Mouse (Mus musculus): Measurements from ENCODE around the gene Lysmd1.
"Not testable (repeated sequence)": the region's sequence is repeated elsewhere in the genome, so short reads cannot be mapped to it uniquely, and the experiment has no call there.

Gene Lysmd1

DNA sequence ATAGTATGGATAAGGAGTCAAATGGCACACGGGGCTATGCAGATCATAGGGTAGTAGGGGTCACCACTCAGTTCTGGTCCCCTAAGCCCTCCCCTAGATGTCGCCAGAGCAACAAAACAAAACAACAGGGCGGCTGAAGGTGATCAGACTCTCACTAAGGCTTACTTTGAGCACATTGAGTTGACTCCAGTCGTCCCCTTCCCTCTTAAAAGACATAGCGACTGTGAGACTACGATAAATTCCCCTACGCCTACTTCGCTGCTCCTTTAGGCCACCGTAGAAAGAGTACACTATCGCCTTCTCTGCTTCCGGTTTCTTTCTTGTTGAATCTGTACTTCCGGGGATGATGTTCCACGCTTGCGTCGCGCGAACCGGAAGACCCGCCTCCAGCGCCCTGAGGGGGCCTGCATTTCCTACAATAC, at the start of gene Lysmd1, which contains the start of gene Scnm1:
TSS of gene Lysmd1 (plus strand) at position 409 of the 422 bp plus-strand sequence.
TSS of gene Scnm1 (minus strand) at position 332 of the 422 bp plus-strand sequence.
- DNase-seq (ENCODE audit: low spot score in 2 of 2), result peak; percentile 73 to 83

DNA sequence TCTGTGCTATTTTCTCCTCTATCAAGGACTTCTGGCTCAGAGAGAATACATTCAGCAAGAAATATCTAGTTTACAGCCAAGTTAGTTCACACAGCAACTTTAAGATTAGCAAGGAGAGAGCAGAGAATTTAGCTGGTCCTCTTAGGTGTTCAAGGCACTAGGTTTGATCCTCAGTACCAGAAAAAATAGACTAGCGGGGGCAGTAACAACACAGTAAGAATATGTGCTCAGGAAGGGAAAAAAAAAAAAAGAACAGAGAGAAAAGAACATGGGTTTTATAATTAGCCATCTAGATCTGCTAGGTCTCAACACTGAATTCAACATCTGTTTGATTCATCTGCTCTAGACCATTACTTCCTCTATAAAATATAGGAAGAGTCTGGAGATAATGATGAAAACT, 45.8 kb upstream of the Lysmd1 start:
- DNase-seq (ENCODE audit: low spot score in 2 of 2), result no peak

DNA sequence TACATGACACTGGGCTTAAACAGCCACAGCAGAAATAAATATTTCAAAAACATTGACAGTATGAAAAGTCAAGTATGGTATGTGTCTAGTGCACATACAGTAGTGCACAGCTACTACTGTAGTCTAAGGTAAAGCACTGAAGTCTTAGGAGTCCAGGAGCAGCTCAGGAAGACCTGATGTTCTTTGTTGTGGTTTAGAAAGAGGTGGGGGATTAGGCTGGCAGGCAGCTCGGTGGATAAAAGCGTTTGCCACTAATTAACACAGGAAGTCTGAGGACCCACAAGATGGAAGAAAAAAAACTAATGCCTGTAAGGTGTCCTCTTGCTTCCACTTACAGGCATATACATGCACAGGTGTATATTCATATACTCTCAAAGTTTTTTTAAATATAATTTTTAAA, 33.0 kb upstream of the Lysmd1 start:
- no peak for DNase-seq (ENCODE audit: low spot score in 2 of 2)

DNA sequence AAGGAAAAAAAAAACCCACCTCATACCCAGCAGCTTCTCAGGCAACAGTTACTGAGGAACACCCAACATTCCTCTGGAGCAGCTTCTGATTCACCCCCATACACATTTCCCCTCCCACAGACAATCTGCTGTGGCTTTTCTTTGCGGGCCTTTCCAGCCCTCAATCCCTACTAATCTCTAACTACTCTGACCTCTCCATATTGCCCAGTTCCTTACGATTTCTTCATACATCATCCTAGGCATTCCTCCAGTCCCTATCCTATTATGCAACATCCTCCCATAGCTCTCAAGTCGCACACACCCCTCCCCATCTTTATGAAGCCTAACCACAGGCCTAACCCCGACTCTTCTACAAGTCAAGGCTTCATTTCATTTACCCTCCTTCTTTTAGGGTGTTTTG, 28.8 kb upstream of the Lysmd1 start:
- no peak for DNase-seq (ENCODE audit: low spot score in 2 of 2)

DNA sequence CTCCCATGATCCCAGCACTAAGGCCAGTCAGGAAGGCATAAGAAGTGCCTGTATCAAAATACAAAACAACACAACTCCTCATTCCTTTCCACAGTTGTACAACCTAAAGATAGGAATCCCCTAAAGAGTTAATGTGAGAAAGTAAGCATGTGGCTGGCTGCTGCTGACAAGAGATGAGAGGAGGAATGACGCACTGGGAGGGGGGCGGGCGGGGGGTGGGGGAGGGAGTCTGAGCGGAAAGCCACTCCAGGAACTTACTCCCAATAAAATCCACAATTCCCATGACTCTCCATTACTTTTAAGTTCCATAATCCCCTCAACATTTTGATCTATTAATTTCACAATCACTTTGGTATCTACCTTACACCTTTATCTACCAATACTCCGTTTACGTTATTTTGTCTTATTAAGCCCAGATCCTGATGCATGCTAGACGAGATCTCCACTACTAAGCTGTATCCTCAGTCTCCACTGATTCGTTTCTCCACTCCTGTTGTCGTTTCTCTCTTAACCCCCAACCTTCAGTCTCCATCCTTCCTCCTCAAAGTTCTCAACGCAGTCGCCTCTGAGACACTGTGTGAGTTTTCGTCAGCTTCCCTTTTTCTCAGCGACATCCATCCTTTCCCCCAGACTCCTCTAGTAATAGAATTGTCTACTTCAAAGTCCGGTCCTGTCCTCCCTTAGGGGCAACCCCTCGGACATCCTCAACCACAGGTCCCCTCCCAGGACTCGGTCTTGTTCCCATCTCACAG, 28.1 kb upstream of the Lysmd1 start:
- DNase-seq (ENCODE audit: low spot score in 2 of 2), result no peak

GRCm38 (mm10) chr3:95106338-95107117, 27.4 kb upstream of the Lysmd1 start, which contains the start of gene Pip5k1a:
Gene Pip5k1a (minus strand): TSS chr3:95106930.
- DNase-seq (ENCODE audit: low spot score in 2 of 2), result peak; percentile 91 to 94

- DNase-seq (ENCODE audit: low spot score in 2 of 2), result not testable (repeated sequence)
Measured at GRCm38 (mm10) chr3:95107308-95107707, 26.6 kb upstream of the Lysmd1 start.

GRCm38 (mm10) chr3:95107898-95108297, 26.0 kb upstream of the Lysmd1 start:
- DNase-seq (ENCODE audit: low spot score in 2 of 2), result no peak

- peak; percentile 72 to 82 for DNase-seq (ENCODE audit: low spot score in 2 of 2)
Measured at GRCm38 (mm10) chr3:95110911-95111726, 22.8 kb upstream of the Lysmd1 start, which contains the start of gene Vps72. Gene Vps72 (plus strand): TSS chr3:95111022.

- no peak for DNase-seq (ENCODE audit: low spot score in 2 of 2)
Measured at GRCm38 (mm10) chr3:95112760-95113159, 21.1 kb upstream of the Lysmd1 start.

DNA sequence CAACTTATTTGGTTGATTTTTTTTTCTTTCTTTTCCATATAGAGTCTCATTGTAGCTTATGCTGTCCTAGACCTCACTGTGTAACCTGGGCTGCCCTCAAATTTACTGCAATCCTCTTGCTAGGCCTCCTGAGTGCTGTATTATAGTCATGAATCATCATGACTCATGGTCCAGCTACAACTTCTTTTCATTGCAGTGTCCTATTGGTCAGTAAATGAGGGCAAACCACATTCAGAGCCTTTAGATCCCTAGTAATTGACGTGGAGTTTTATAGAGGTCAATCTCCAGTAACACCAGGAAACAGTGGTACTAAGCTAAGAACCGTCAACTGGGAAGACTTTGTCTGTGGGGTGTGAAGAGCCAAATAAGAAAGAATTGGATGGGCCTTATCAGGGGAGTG, 16.1 kb upstream of the Lysmd1 start:
- no peak for DNase-seq (ENCODE audit: low spot score in 2 of 2)

DNA sequence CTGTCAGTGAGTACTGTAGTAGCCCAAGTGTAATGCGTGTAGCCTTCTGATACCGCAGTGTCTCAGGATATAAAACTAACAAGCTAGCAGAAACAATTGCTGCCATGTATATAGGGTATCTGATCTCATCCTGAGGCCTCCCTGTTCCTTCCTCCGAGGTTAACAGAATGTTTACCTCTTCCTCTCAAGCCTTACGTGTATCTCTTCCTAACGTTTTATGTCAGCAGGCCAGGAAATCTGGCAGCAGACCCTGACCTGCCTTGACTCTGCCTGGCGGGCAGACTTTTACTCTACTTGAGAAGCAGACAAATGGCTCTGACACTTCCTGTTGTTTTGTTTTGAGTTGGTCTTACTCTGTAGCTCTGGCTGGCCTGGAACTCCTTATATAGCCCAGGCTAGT, 12.3 kb upstream of the Lysmd1 start:
- no peak for DNase-seq (ENCODE audit: low spot score in 2 of 2)

DNA sequence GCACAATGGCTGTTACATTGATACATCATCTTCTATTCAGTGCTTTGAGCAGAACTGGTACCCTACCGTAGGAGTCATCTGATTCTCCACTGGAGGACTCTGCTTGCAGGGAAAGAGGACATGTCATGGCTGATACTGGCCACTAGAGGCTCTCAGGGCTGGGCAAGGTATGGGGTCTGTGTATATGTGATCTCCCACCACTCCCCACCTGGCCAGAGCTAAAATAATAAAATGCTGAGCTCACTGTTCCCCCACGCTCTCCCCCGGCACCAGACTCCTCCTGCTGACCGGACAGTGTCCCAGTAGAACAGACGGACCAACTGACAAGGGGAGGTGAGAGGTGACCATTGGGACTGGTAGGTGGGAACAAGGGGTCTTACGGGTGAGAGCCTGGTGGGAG, 9.6 kb upstream of the Lysmd1 start, which contains the start of gene Tmod4:
TSS of gene Tmod4 (plus strand) at position 231 of the 400 bp plus-strand sequence.
- no peak for DNase-seq (ENCODE audit: low spot score in 2 of 2)

GRCm38 (mm10) chr3:95124972-95125371, 8.9 kb upstream of the Lysmd1 start:
- DNase-seq (ENCODE audit: low spot score in 2 of 2), result no peak

- DNase-seq (ENCODE audit: low spot score in 2 of 2), result no peak
Measured at GRCm38 (mm10) chr3:95129226-95129651, 4.6 kb upstream of the Lysmd1 start.

DNA sequence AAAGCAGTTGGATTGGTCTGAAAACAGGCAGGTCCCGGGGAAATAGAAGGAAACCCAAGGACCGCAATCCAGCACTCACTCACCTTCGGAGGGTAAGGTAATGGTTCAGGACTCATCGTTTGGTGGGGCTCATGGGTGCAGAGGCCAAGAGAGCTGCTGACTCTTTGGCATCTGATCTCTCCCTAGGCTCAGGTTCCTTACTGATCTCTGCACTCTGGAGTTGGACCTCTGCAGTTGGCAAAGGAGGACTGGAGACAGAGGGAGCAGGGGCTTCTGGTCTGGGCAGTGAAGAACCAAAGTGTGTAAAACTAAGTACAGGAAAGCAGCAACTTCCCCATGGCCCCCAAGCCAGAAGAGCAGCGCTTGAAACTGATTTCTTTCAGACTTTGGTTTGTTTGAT, 3.8 kb upstream of the Lysmd1 start:
- no peak for DNase-seq (ENCODE audit: low spot score in 2 of 2)

- not testable (repeated sequence) for DNase-seq (ENCODE audit: low spot score in 2 of 2)
Measured at GRCm38 (mm10) chr3:95132389-95132788, 1.5 kb upstream of the Lysmd1 start.

DNA sequence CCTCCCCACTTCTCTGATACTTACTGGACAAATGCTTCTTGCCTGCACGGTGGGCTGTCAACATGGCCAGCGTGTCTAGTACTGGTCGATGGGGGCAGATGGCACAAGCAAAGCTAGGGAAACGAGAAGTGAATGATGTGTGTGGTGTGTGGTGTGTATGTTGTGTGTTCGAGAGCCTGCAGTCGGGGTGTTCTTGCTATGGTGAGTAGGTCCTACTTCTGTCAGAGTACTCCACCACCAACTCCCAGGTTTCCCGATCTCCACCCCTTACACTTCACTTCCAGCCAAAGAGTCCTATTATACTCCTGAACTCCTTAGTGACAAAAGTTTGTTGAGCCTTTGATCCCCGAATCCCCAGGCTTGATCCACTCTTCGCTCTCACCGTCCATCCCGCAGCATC, 712 bp upstream of the Lysmd1 start:
- no peak for DNase-seq (ENCODE audit: low spot score in 2 of 2)

- not testable (repeated sequence) for DNase-seq (ENCODE audit: low spot score in 2 of 2)
Measured at GRCm38 (mm10) chr3:95134133-95134532, 245 bp downstream of the Lysmd1 start.

DNA sequence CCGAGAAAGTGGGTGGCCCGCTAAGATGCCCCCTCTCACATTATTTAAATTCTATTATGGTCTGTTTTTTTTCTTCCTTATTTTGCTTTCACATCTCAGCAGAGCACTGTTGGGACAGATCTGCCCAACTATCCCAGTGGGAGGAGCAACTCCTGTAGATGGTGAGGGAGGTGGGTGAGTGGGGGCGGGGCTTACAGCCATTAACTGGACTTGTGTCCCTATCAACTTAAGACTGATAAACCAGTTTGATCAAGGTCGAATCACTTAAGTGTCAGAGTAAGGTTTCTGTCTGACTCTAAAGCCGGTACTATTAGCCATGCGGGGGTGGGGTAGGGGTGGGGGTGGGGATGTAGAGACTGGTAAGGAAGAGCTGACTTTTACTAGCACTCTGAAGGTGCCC, 1.1 kb downstream of the Lysmd1 start:
- peak; percentile 43 to 58 for DNase-seq (ENCODE audit: low spot score in 2 of 2)

- no peak for DNase-seq (ENCODE audit: low spot score in 2 of 2)
Measured at GRCm38 (mm10) chr3:95135433-95136052, 1.7 kb downstream of the Lysmd1 start.

Data from spleen, postnatal 14 days (tissue).